Comparison of ENCODE assay signal across 8 mouse cellular contexts in genomic region chr2:48947761-48948160, GRCm38 (mm10). TPM values are rescaled to one million over a fixed set of nuclear protein-coding genes. Genes with fewer than 3 reads are reported as not detected.
A peak's percentile ranks its signal among the peaks of the same experiment; 100 is the strongest.
DNase-seq lines count a peak whose midpoint lies in the region; ATAC-seq and TF ChIP-seq lines count a peak whose summit lies in the region.

No protein-coding gene starts in this region.

- no peaks in the 10 kb centered on the region for H3K27me3 ChIP-seq in forebrain, embryonic 13.5 days
- H3K27me3 ChIP-seq in liver, embryonic 14.5 days (ENCODE audit: control insufficient read depth, insufficient read depth, low read length) = no peaks in the 10 kb centered on the region

- TF ChIP-seq EP300 in liver, embryonic 14.5 days (IDR thresholded peaks at IDR 0.05; ENCODE audit: low read depth) = no peak

- H3K9ac ChIP-seq in forebrain, embryonic 13.5 days = peak overlapping the region; percentile 93
- peak overlapping the region; percentile 87 for H3K9ac ChIP-seq in liver, embryonic 14.5 days (replicated peaks)

- no peak for ATAC-seq in forebrain, embryonic 13.5 days
- no peak for ATAC-seq in liver, embryonic 14.5 days (ENCODE audit: insufficient read depth)

- H3K27ac ChIP-seq in forebrain, embryonic 13.5 days = no peak overlapping the region
- H3K27ac ChIP-seq in liver, embryonic 14.5 days = no peak overlapping the region

- no peaks in the 10 kb centered on the region for H3K36me3 ChIP-seq in forebrain, embryonic 13.5 days (ENCODE audit: poor library complexity, severe bottlenecking)
- H3K36me3 ChIP-seq in liver, embryonic 14.5 days (replicated peaks; ENCODE audit: control insufficient read depth, insufficient read depth, low read depth) = no peaks in the 10 kb centered on the region

- H3K9me3 ChIP-seq in forebrain, embryonic 13.5 days (replicated peaks) = no peaks in the 10 kb centered on the region
- H3K9me3 ChIP-seq in liver, embryonic 14.5 days (ENCODE audit: control insufficient read depth, low read length) = no peaks in the 10 kb centered on the region

- H3K4me2 ChIP-seq in forebrain, embryonic 13.5 days = peak overlapping the region; percentile 83
- H3K4me2 ChIP-seq in liver, embryonic 14.5 days (ENCODE audit: low read depth) = peak overlapping the region; percentile 76

- DNase-seq in embryo, embryonic 10.5 days (ENCODE audit: low spot score) = peak; percentile 21
- no peak for DNase-seq in embryo, embryonic 9.5 days (ENCODE audit: extremely low spot score)
- DNase-seq in 3T3-L1 (ENCODE audit: low read depth, low spot score) = peak; percentile 67
- DNase-seq in liver, embryonic 14.5 days (ENCODE audit: low read depth in 3 of 3, low spot score in 3 of 3) = no peak
- no peak for DNase-seq in cerebellum, postnatal 4 days (ENCODE audit: low spot score in 2 of 2)
- no peak for DNase-seq in adipocyte (ENCODE audit: low spot score)
- DNase-seq in ovary, postnatal 14 days (ENCODE audit: low spot score) = no peak

- peak overlapping the region; percentile 81 for H3K4me3 ChIP-seq in forebrain, embryonic 13.5 days
- H3K4me3 ChIP-seq in liver, embryonic 14.5 days (ENCODE audit: insufficient read depth in 1 of 2, low read depth in 2 of 2, low read length in 2 of 2) = peak overlapping the region; percentile 75 to 85

- peaks cover 18% of the 10 kb centered on the region for H3K4me1 ChIP-seq in forebrain, embryonic 13.5 days
- H3K4me1 ChIP-seq in liver, embryonic 14.5 days (replicated peaks; ENCODE audit: control insufficient read depth in 2 of 2, insufficient read depth in 2 of 2, low read length in 1 of 2) = peaks cover 3 to 6% of the 10 kb centered on the region in 2 experiments

- no peak for TF ChIP-seq CTCF in liver, embryonic 14.5 days (IDR thresholded peaks at IDR 0.05; ENCODE audit: low read depth)

- whole genome bisulfite sequencing in forebrain, embryonic 13.5 days = 73% methylated on average over 3 of the region's 3 CpGs
- 48% methylated on average over 3 of the region's 3 CpGs for WGBS in liver, embryonic 14.5 days (ENCODE audit: insufficient replicate concordance)

RNA-seq across cellular contexts. Expression of gene Mbd5, which starts 1.5 kb away (rescaled TPM):
- 33.0 and 37.8 TPM in 2 replicates for polyA plus RNA-seq in forebrain, embryonic 13.5 days (2015; fragmentation: Nextera tagmentation; extraction: Ambion mirVana)
- 1.6 and 1.8 TPM in 2 replicates for polyA plus RNA-seq in liver, embryonic 14.5 days (2012; rRNA removed)
- 5.7 TPM in 2 replicates for polyA plus RNA-seq in liver, embryonic 14.5 days (2014; fragmentation: Nextera tagmentation; extraction: Ambion mirVana)

RNA-seq across cellular contexts. Expression of gene Orc4, which starts 2.3 kb away (rescaled TPM):
- 112 and 116 TPM in 2 replicates for polyA plus RNA-seq in forebrain, embryonic 13.5 days (2015; fragmentation: Nextera tagmentation; extraction: Ambion mirVana)
- 18.2 and 22.0 TPM in 2 replicates for polyA plus RNA-seq in liver, embryonic 14.5 days (2012; rRNA removed)
- polyA plus RNA-seq in liver, embryonic 14.5 days (2014; fragmentation: Nextera tagmentation; extraction: Ambion mirVana) = 37.4 and 40.4 TPM in 2 replicates

Comparison
In these comparisons a context has a peak if more than half of its experiments do, and no peak if none do; other contexts are left out.
1. DNase-seq: peak in embryo, embryonic 10.5 days (single experiment) and 3T3-L1 (single experiment); none in embryo, embryonic 9.5 days (single experiment), liver, embryonic 14.5 days (0 of 3), cerebellum, postnatal 4 days (0 of 2), adipocyte (single experiment) and ovary, postnatal 14 days (single experiment).